Mouse (Mus musculus): ENCODE measurements around the gene Cpa4. TPM values are rescaled to one million over a fixed set of nuclear protein-coding genes. Genes with fewer than 3 reads are reported as not detected.

The Cpa4 gene
- total and polyA plus RNA-seq, 3 experiments = not detected

- H3K4me2 ChIP-seq (ENCODE audit: insufficient read depth, low read depth, poor library complexity, severe bottlenecking) = no peak overlapping the region
- H3K9me3 ChIP-seq (replicated peaks; ENCODE audit: low read length) = no peaks in the 10 kb centered on the region
- TF ChIP-seq ZC3H11A (IDR thresholded peaks at IDR 0.05; ENCODE audit: low read depth, low read length) = no peak
- no peak for TF ChIP-seq MAZ (IDR thresholded peaks at IDR 0.05; ENCODE audit: low read depth, low read length)
- TF ChIP-seq NELFE (IDR thresholded peaks at IDR 0.05; ENCODE audit: low read depth, low read length) = no peak
- no peak for TF ChIP-seq CHD1 (IDR thresholded peaks at IDR 0.05; ENCODE audit: low read depth, low read length)
- no peak for TF ChIP-seq UBTF (IDR thresholded peaks at IDR 0.05; ENCODE audit: low read depth, low read length)
- no peak for TF ChIP-seq SMC3 (IDR thresholded peaks at IDR 0.05; ENCODE audit: low read depth, low read length)
- no peak for TF ChIP-seq ZMIZ1 (IDR thresholded peaks at IDR 0.05; ENCODE audit: low read depth, low read length)
- no peak for TF ChIP-seq GABPA (IDR thresholded peaks at IDR 0.05; ENCODE audit: insufficient replicate concordance, low read depth, low read length)
- no peak for TF ChIP-seq CHD2 (IDR thresholded peaks at IDR 0.05; ENCODE audit: low read length)
- no peak for TF ChIP-seq JUND (conservative IDR thresholded peaks at IDR 0.05; ENCODE audit: low read depth, low read length)
- no peak for TF ChIP-seq PAX5 (IDR thresholded peaks at IDR 0.05; ENCODE audit: low read length)
- no peak for TF ChIP-seq NRF1 (IDR thresholded peaks at IDR 0.05; ENCODE audit: low read depth, low read length)
- no peak for TF ChIP-seq POLR2A (IDR thresholded peaks at IDR 0.05; ENCODE audit: low read depth, low read length)
- TF ChIP-seq MAX (IDR thresholded peaks at IDR 0.05; ENCODE audit: low read length) = no peak
- TF ChIP-seq ELF1 (IDR thresholded peaks at IDR 0.05; ENCODE audit: low read depth, low read length) = no peak
- no peak for TF ChIP-seq EP300 (IDR thresholded peaks at IDR 0.05; ENCODE audit: low read length)
- TF ChIP-seq BHLHE40 (IDR thresholded peaks at IDR 0.05; ENCODE audit: low read depth, low read length) = no peak
- no peak for TF ChIP-seq MAFK (IDR thresholded peaks at IDR 0.05; ENCODE audit: insufficient replicate concordance, low read length)
- TF ChIP-seq IRF4 (IDR thresholded peaks at IDR 0.05; ENCODE audit: low read depth, low read length) = no peak
- no peak for TF ChIP-seq CTCF (conservative IDR thresholded peaks at IDR 0.05 in 1 of 2, IDR thresholded peaks at IDR 0.05 in 1 of 2; ENCODE audit: low read depth in 2 of 2, low read length in 2 of 2)
- no peaks in the 10 kb centered on the region for H3K79me2 ChIP-seq (replicated peaks; ENCODE audit: control insufficient read depth, extremely low read depth, insufficient read depth, poor library complexity, severe bottlenecking)
- no peak overlapping the region for H3K9ac ChIP-seq (ENCODE audit: insufficient read depth, low read depth)
- H3K27ac ChIP-seq (ENCODE audit: insufficient read depth, low read depth) = no peak overlapping the region
- in situ Hi-C loops (cut with MboI; ENCODE audit: low pct_ligation_motif_present, low pct_unique_long_range_greater_than_20kb, low sequenced_read_pairs) (no loop called here), dilution Hi-C loops (cut with MboI; ENCODE audit: extremely low pct_ligation_motif_present, extremely low pct_unique_long_range_greater_than_20kb, low sequenced_read_pairs) (no loop called here)
- no peaks in the 10 kb centered on the region for H3K36me3 ChIP-seq (replicated peaks in 1 of 2; ENCODE audit: control insufficient read depth in 1 of 2, insufficient read depth in 1 of 2, low read length in 1 of 2)
- peaks cover 2 to 3% of the 10 kb centered on the region in 2 experiments; a peak in 2 of 4 replicates for H3K4me1 ChIP-seq (ENCODE audit: control insufficient read depth in 1 of 2, insufficient read depth in 2 of 2)
- DNase-seq (ENCODE audit: extremely low read depth) = no peak
- no peak overlapping the region for H3K4me3 ChIP-seq (replicated peaks in 1 of 3; ENCODE audit: low read depth in 2 of 3, low read length in 2 of 3, poor library complexity in 1 of 3)
- H3K27me3 ChIP-seq (replicated peaks) = no peaks in the 10 kb centered on the region
These were observed 22.5 kb upstream of the Cpa4 start for GRCm38 (mm10) chr6:30545689-30546088.

- no peak for TF ChIP-seq ETS1 (conservative IDR thresholded peaks at IDR 0.05; ENCODE audit: low read depth, low read length)
- TF ChIP-seq SIN3A (IDR thresholded peaks at IDR 0.05; ENCODE audit: low read length) = no peak
- TF ChIP-seq ZC3H11A (IDR thresholded peaks at IDR 0.05; ENCODE audit: low read depth, low read length) = no peak
- TF ChIP-seq MYC (IDR thresholded peaks at IDR 0.05; ENCODE audit: low read depth, low read length) = no peak
- TF ChIP-seq SMC3 (IDR thresholded peaks at IDR 0.05; ENCODE audit: low read depth, low read length) = no peak
- TF ChIP-seq MAZ (IDR thresholded peaks at IDR 0.05; ENCODE audit: low read depth, low read length) = no peak
- no peak for TF ChIP-seq USF2 (conservative IDR thresholded peaks at IDR 0.05; ENCODE audit: low read depth, low read length)
- TF ChIP-seq BHLHE40 (IDR thresholded peaks at IDR 0.05; ENCODE audit: low read depth, low read length) = no peak
- no peak for TF ChIP-seq MEF2A (IDR thresholded peaks at IDR 0.05; ENCODE audit: borderline replicate concordance, low read depth, low read length)
- TF ChIP-seq ELF1 (IDR thresholded peaks at IDR 0.05; ENCODE audit: low read depth, low read length) = no peak
- TF ChIP-seq CHD2 (IDR thresholded peaks at IDR 0.05; ENCODE audit: low read length) = no peak
- TF ChIP-seq TCF12 (IDR thresholded peaks at IDR 0.05; ENCODE audit: low read depth, low read length) = no peak
- no peak for TF ChIP-seq ZMIZ1 (IDR thresholded peaks at IDR 0.05; ENCODE audit: low read depth, low read length)
- no peak for TF ChIP-seq GABPA (IDR thresholded peaks at IDR 0.05; ENCODE audit: insufficient replicate concordance, low read depth, low read length)
- no peak for TF ChIP-seq IRF4 (IDR thresholded peaks at IDR 0.05; ENCODE audit: low read depth, low read length)
- no peak for TF ChIP-seq CHD1 (IDR thresholded peaks at IDR 0.05; ENCODE audit: low read depth, low read length)
- in situ Hi-C loops (cut with MboI; ENCODE audit: low pct_ligation_motif_present, low pct_unique_long_range_greater_than_20kb, low sequenced_read_pairs) = no loop called here
- Histone ChIP-seq H3K79me2 (replicated peaks; ENCODE audit: control insufficient read depth, extremely low read depth, insufficient read depth, poor library complexity, severe bottlenecking) (no peaks in the 10 kb centered on the region), H3K4me3 (replicated peaks in 1 of 3; ENCODE audit: low read depth in 2 of 3, low read length in 2 of 3, poor library complexity in 1 of 3) (no peak overlapping the region), H3K9ac (ENCODE audit: insufficient read depth, low read depth) (no peak overlapping the region), H3K27me3 (replicated peaks) (no peaks in the 10 kb centered on the region), H3K4me1 (ENCODE audit: control insufficient read depth in 1 of 2, insufficient read depth in 2 of 2) (peaks cover 2 to 3% of the 10 kb centered on the region in 2 experiments; a peak in 2 of 4 replicates), H3K27ac (ENCODE audit: insufficient read depth, low read depth) (no peak overlapping the region), H3K36me3 (replicated peaks in 1 of 2; ENCODE audit: control insufficient read depth in 1 of 2, insufficient read depth in 1 of 2, low read length in 1 of 2) (no peaks in the 10 kb centered on the region), H3K9me3 (replicated peaks; ENCODE audit: low read length) (no peaks in the 10 kb centered on the region), H3K4me2 (ENCODE audit: insufficient read depth, low read depth, poor library complexity, severe bottlenecking) (no peak overlapping the region)
- no peak for DNase-seq (ENCODE audit: extremely low read depth)
- dilution Hi-C loops (cut with MboI; ENCODE audit: extremely low pct_ligation_motif_present, extremely low pct_unique_long_range_greater_than_20kb, low sequenced_read_pairs) = no loop called here
These were observed 21.4 kb upstream of the Cpa4 start for GRCm38 (mm10) chr6:30546571-30547273.
